Comparison of ENCODE assay signal across 8 mouse cellular contexts in the genomic region with DNA sequence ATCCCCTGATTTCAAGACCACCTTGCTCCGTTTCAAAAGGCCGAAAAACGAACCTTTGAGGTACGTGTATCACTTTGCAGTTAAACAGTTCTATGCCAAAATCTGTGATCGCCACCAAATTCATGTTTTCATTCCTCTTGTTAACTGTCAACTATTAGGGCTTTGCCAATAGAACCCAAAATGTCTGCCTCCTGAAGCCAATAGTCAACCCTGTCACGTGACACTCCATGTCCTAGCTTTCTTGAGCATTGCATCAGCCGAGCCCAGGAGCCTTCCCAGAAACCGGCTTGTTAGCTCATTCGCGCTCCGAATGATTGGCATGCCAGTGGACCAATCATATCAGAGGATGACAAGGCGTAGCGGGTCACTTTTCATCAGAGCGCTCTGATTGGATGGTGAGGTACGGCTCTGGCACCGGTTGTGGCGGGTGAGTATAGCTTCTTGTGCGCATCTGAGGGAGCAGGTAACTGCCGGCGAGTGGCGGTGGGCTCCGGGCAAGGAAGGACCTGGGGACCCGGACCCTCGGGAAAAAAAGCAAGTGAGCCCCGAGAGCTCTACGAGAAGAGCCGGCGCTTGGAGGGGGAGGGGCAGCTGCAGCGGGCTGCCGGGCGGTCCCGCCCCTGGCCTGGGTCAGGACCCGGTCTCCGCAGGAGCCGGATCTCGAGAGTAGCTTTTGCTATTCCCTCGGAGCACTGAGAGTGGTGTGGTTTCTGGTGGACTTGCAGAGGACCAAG. TPM values are rescaled to one million over a fixed set of nuclear protein-coding genes. Genes with fewer than 3 reads are reported as not detected.
DNase-seq lines count a peak whose midpoint lies in the region; ATAC-seq and TF ChIP-seq lines count a peak whose summit lies in the region.

No protein-coding gene starts in this region.

- DNase-seq in G1E (ENCODE audit: low spot score), result peak; percentile 94
- DNase-seq in cerebellum, adult 18-20 months, result peak; percentile 96 to 100
- DNase-seq in heart, postnatal 36 days, result peak; percentile 93 to 96
- peak; percentile 97 to 99 for DNase-seq in layer of hippocampus, adult 2 months (ENCODE audit: low spot score in 2 of 2)
- DNase-seq in lung, embryonic 14.5 days, result peak; percentile 100
- peak; percentile 96 for DNase-seq in thymus, adult 2 months

- 6% methylated on average over 37 of the region's 37 CpGs for WGBS in forebrain, embryonic 16.5 days
- WGBS in lung, embryonic 14.5 days, result 6% methylated on average over 37 of the region's 37 CpGs
- WGBS in olfactory bulb, adult 2 months, result 6% methylated on average over 37 of the region's 37 CpGs
- WGBS in thymus, adult 2 months, result 11% methylated on average over 37 of the region's 37 CpGs

- peaks cover 36% of the 10 kb centered on the region for H3K36me3 ChIP-seq in G1E (replicated peaks)
- peaks cover 9% of the 10 kb centered on the region; the same call in 1 of the 2 replicates for H3K36me3 ChIP-seq in forebrain, embryonic 16.5 days (ENCODE audit: control insufficient read depth, insufficient read depth)
- peaks cover 28% of the 10 kb centered on the region for H3K36me3 ChIP-seq in lung, embryonic 14.5 days (ENCODE audit: insufficient read depth)
- peaks cover 4% of the 10 kb centered on the region; the same call in 1 of the 2 replicates for H3K36me3 ChIP-seq in thymus, adult 2 months (ENCODE audit: control insufficient read depth, insufficient read depth, low read length)

- no peak for TF ChIP-seq CTCF in G1E (IDR thresholded peaks at IDR 0.05; ENCODE audit: low read depth, low read length)
- TF ChIP-seq CTCF in layer of hippocampus, adult 2 months (conservative IDR thresholded peaks at IDR 0.05), result no peak
- TF ChIP-seq CTCF in lung, embryonic 14.5 days (IDR thresholded peaks at IDR 0.05; ENCODE audit: low read depth), result no peak
- no peak for TF ChIP-seq CTCF in olfactory bulb, adult 2 months (IDR thresholded peaks at IDR 0.05; ENCODE audit: insufficient read depth, low read depth, low read length)
- TF ChIP-seq CTCF in thymus, adult 2 months (IDR thresholded peaks at IDR 0.05; ENCODE audit: borderline replicate concordance, control insufficient read depth, extremely low read depth, insufficient read depth, low read length, poor library complexity), result no peak

- H3K27ac ChIP-seq in forebrain, embryonic 16.5 days (ENCODE audit: low read length), result peak overlapping the region; percentile 84
- peak overlapping the region; percentile 91 for H3K27ac ChIP-seq in layer of hippocampus, adult 2 months
- peak overlapping the region; percentile 85 for H3K27ac ChIP-seq in lung, embryonic 14.5 days (ENCODE audit: low read depth)
- H3K27ac ChIP-seq in olfactory bulb, adult 2 months (ENCODE audit: insufficient read depth, low read depth, low read length), result peak overlapping the region; percentile 52; the same call in 1 of the 2 replicates
- no peak overlapping the region for H3K27ac ChIP-seq in thymus, adult 2 months (ENCODE audit: control insufficient read depth, insufficient read depth, low read length)

- TF ChIP-seq POLR2A in olfactory bulb, adult 2 months (IDR thresholded peaks at IDR 0.05; ENCODE audit: insufficient read depth, low read depth, low read length), result peak; percentile 47; the same call in 1 of the 2 replicates
- TF ChIP-seq POLR2A in thymus, adult 2 months (IDR thresholded peaks at IDR 0.05; ENCODE audit: control insufficient read depth, extremely low read depth, insufficient read depth, low read length, poor library complexity), result no peak; the same call in 1 of the 2 replicates

- peak overlapping the region; percentile 62 for H3K4me2 ChIP-seq in forebrain, embryonic 16.5 days (ENCODE audit: low read length)
- H3K4me2 ChIP-seq in lung, embryonic 14.5 days, result peak overlapping the region; percentile 73

- ATAC-seq in G1E (ENCODE audit: extremely low read depth, insufficient number of reproducible peaks, low FRiP score, poor library complexity, severe bottlenecking), result peak; percentile 97
- ATAC-seq in forebrain, embryonic 16.5 days, result peak; percentile 100
- ATAC-seq in lung, embryonic 14.5 days (ENCODE audit: insufficient read depth), result peak; percentile 99

- H3K9ac ChIP-seq in forebrain, embryonic 16.5 days (replicated peaks; ENCODE audit: low read depth, low read length), result peak overlapping the region; percentile 90
- peak overlapping the region; percentile 77 for H3K9ac ChIP-seq in lung, embryonic 14.5 days

- H3K9me3 ChIP-seq in G1E (replicated peaks), result no peaks in the 10 kb centered on the region
- H3K9me3 ChIP-seq in forebrain, embryonic 16.5 days (ENCODE audit: control insufficient read depth, low read length), result no peaks in the 10 kb centered on the region
- no peaks in the 10 kb centered on the region for H3K9me3 ChIP-seq in lung, embryonic 14.5 days (ENCODE audit: low read depth, low read length)

- intact Hi-C loops in heart, postnatal 36 days (cut with DNase I), result no loop called here

- H3K27me3 ChIP-seq in G1E (ENCODE audit: insufficient read depth, low read length), result no peaks in the 10 kb centered on the region
- peaks cover 10% of the 10 kb centered on the region; the same call in 1 of the 2 replicates for H3K27me3 ChIP-seq in forebrain, embryonic 16.5 days (replicated peaks; ENCODE audit: control insufficient read depth, insufficient read depth, low read length)
- no peaks in the 10 kb centered on the region for H3K27me3 ChIP-seq in lung, embryonic 14.5 days (ENCODE audit: insufficient read depth, low read length)
- H3K27me3 ChIP-seq in thymus, adult 2 months (ENCODE audit: control insufficient read depth, insufficient read depth, low read length), result no peaks in the 10 kb centered on the region

- peak overlapping the region; percentile 79 for H3K4me3 ChIP-seq in G1E (ENCODE audit: low read depth, low read length)
- peak overlapping the region; percentile 95 for H3K4me3 ChIP-seq in forebrain, embryonic 16.5 days (replicated peaks; ENCODE audit: low read length)
- H3K4me3 ChIP-seq in layer of hippocampus, adult 2 months, result peak overlapping the region; percentile 95
- peak overlapping the region; percentile 78 for H3K4me3 ChIP-seq in lung, embryonic 14.5 days (ENCODE audit: low read depth, low read length)
- peak overlapping the region; percentile 67 for H3K4me3 ChIP-seq in olfactory bulb, adult 2 months (ENCODE audit: insufficient read depth, low read depth, low read length)
- H3K4me3 ChIP-seq in thymus, adult 2 months (ENCODE audit: control insufficient read depth, insufficient read depth, low read length), result peak overlapping the region; percentile 67

- H3K4me1 ChIP-seq in G1E (ENCODE audit: insufficient read depth, low read depth, low read length), result peaks cover 58% of the 10 kb centered on the region
- peaks cover 22% of the 10 kb centered on the region for H3K4me1 ChIP-seq in forebrain, embryonic 16.5 days (replicated peaks; ENCODE audit: control insufficient read depth, insufficient read depth, low read length)
- peaks cover 13% of the 10 kb centered on the region for H3K4me1 ChIP-seq in lung, embryonic 14.5 days (ENCODE audit: insufficient read depth)
- peaks cover 10% of the 10 kb centered on the region; the same call in 1 of the 2 replicates for H3K4me1 ChIP-seq in olfactory bulb, adult 2 months (ENCODE audit: control insufficient read depth, insufficient read depth, low read length)
- H3K4me1 ChIP-seq in thymus, adult 2 months (replicated peaks; ENCODE audit: control insufficient read depth, insufficient read depth, low read length), result peaks cover 10% of the 10 kb centered on the region

RNA-seq across cellular contexts. Expression of a gene that starts 0.7 kb away (rescaled TPM):
- 126 and 131 TPM in 2 replicates for total RNA-seq in G1E (2014; fragmentation: Nextera tagmentation)
- 77.0 and 81.8 TPM in 2 replicates for total RNA-seq in G1E (2017)
- 37.3 and 56.4 TPM in 2 replicates for polyA plus RNA-seq in G1E (2012)
- 72.1 and 80.1 TPM in 2 replicates for polyA plus RNA-seq in forebrain, embryonic 16.5 days (2015; fragmentation: Nextera tagmentation; extraction: Ambion mirVana)
- 10 to 100 TPM; 31.9 to 32.3 TPM for total RNA-seq in heart, postnatal 36 days (2021)
- total RNA-seq in layer of hippocampus, adult 2 months (2021), result 10 to 100 TPM; 79.5 to 86.3 TPM
- polyA plus RNA-seq in lung, embryonic 14.5 days (2014; fragmentation: Nextera tagmentation; extraction: Ambion mirVana), result 66.1 and 66.9 TPM in 2 replicates
- polyA plus RNA-seq in olfactory bulb, adult 2 months (2012; ENCODE audit: insufficient read depth, insufficient read length, low replicate concordance, missing spikeins), result not detected in 2 replicates
- 27.4 and 29.5 TPM in 2 replicates for polyA plus RNA-seq in thymus, adult 2 months (2012; rRNA removed)

RNA-seq across cellular contexts. Expression of a gene that starts 2.1 kb away (rescaled TPM):
- 17.4 and 18.8 TPM in 2 replicates for total RNA-seq in G1E (2014; fragmentation: Nextera tagmentation)
- 21.7 and 21.9 TPM in 2 replicates for total RNA-seq in G1E (2017)
- polyA plus RNA-seq in G1E (2012), result 5.1 and 6.3 TPM in 2 replicates
- polyA plus RNA-seq in forebrain, embryonic 16.5 days (2015; fragmentation: Nextera tagmentation; extraction: Ambion mirVana), result 8.7 and 10.2 TPM in 2 replicates
- 10 to 100 TPM; 11.1 to 11.7 TPM for total RNA-seq in heart, postnatal 36 days (2021)
- 10 to 100 TPM; 17.1 to 17.3 TPM for total RNA-seq in layer of hippocampus, adult 2 months (2021)
- polyA plus RNA-seq in lung, embryonic 14.5 days (2014; fragmentation: Nextera tagmentation; extraction: Ambion mirVana), result 7.2 and 7.8 TPM in 2 replicates
- polyA plus RNA-seq in olfactory bulb, adult 2 months (2012; ENCODE audit: insufficient read depth, insufficient read length, low replicate concordance, missing spikeins), result not detected in 2 replicates
- polyA plus RNA-seq in thymus, adult 2 months (2012; rRNA removed), result 7.1 and 7.4 TPM in 2 replicates

RNA-seq across cellular contexts. Expression of a gene that starts 22.5 kb away (rescaled TPM):
- total RNA-seq in G1E (2014; fragmentation: Nextera tagmentation) (not detected in 2 replicates), G1E (2017) (13.9 and 17.0 TPM in 2 replicates)
- polyA plus RNA-seq in G1E (2012), result 88.0 and 119 TPM in 2 replicates
- polyA plus RNA-seq in forebrain, embryonic 16.5 days (2015; fragmentation: Nextera tagmentation; extraction: Ambion mirVana), result not detected in 2 replicates
- total RNA-seq in heart, postnatal 36 days (2021), result not detected
- not detected for total RNA-seq in layer of hippocampus, adult 2 months (2021)
- 24.0 and 27.8 TPM in 2 replicates for polyA plus RNA-seq in lung, embryonic 14.5 days (2014; fragmentation: Nextera tagmentation; extraction: Ambion mirVana)
- polyA plus RNA-seq in olfactory bulb, adult 2 months (2012; ENCODE audit: insufficient read depth, insufficient read length, low replicate concordance, missing spikeins), result not detected in 2 replicates
- 38.7 and 68.8 TPM in 2 replicates for polyA plus RNA-seq in thymus, adult 2 months (2012; rRNA removed)

RNA-seq across cellular contexts. Expression of a gene that starts 36.0 kb away (rescaled TPM):
- total RNA-seq in G1E (2014; fragmentation: Nextera tagmentation) (205 and 207 TPM in 2 replicates), G1E (2017) (38.2 and 45.1 TPM in 2 replicates)
- polyA plus RNA-seq in G1E (2012), result 60.3 and 81.1 TPM in 2 replicates
- 11.7 and 11.9 TPM in 2 replicates for polyA plus RNA-seq in forebrain, embryonic 16.5 days (2015; fragmentation: Nextera tagmentation; extraction: Ambion mirVana)
- 10 to 100 TPM; 34.2 to 35.4 TPM for total RNA-seq in heart, postnatal 36 days (2021)
- 10 to 100 TPM; 29.8 to 32.8 TPM for total RNA-seq in layer of hippocampus, adult 2 months (2021)
- polyA plus RNA-seq in lung, embryonic 14.5 days (2014; fragmentation: Nextera tagmentation; extraction: Ambion mirVana), result 19.1 and 21.0 TPM in 2 replicates
- polyA plus RNA-seq in olfactory bulb, adult 2 months (2012; ENCODE audit: insufficient read depth, insufficient read length, low replicate concordance, missing spikeins), result not detected in 2 replicates
- 48.4 and 51.2 TPM in 2 replicates for polyA plus RNA-seq in thymus, adult 2 months (2012; rRNA removed)

RNA-seq across cellular contexts. Expression of a gene that starts 58.6 kb away (rescaled TPM):
- total RNA-seq in G1E (2014; fragmentation: Nextera tagmentation) (not detected in 2 replicates), G1E (2017) (0.05 and 0.06 TPM in 2 replicates)
- polyA plus RNA-seq in G1E (2012), result not detected in 2 replicates
- polyA plus RNA-seq in forebrain, embryonic 16.5 days (2015; fragmentation: Nextera tagmentation; extraction: Ambion mirVana), result 0.28 and 0.67 TPM in 2 replicates
- under 1 TPM; 0.80 to 0.81 TPM for total RNA-seq in heart, postnatal 36 days (2021)
- total RNA-seq in layer of hippocampus, adult 2 months (2021), result 1 to 10 TPM; 1.3 to 1.5 TPM
- not detected in 2 replicates for polyA plus RNA-seq in lung, embryonic 14.5 days (2014; fragmentation: Nextera tagmentation; extraction: Ambion mirVana)
- polyA plus RNA-seq in olfactory bulb, adult 2 months (2012; ENCODE audit: insufficient read depth, insufficient read length, low replicate concordance, missing spikeins), result not detected in 2 replicates
- polyA plus RNA-seq in thymus, adult 2 months (2012; rRNA removed), result 0.04 and 0.11 TPM in 2 replicates

Comparison
In these comparisons a context has a peak if more than half of its experiments do, and no peak if none do; other contexts are left out.
1. RNA of a gene that starts 22.5 kb away (polyA plus RNA-seq): 88.0 to 119 TPM in G1E, 38.7 to 68.8 TPM in thymus, adult 2 months and 24.0 to 27.8 TPM in lung, embryonic 14.5 days; not detected in forebrain, embryonic 16.5 days and not detected in olfactory bulb, adult 2 months; every median in the first group is over 10 times any median in the second.
2. Peak in every context shown above with its lines, with median percentiles within 50 percentile points of each other: ATAC-seq, DNase-seq and H3K4me3 ChIP-seq.